Mouse (Mus musculus): ENCODE measurements around the gene Csnk1e.

Csnk1e gene

DNA sequence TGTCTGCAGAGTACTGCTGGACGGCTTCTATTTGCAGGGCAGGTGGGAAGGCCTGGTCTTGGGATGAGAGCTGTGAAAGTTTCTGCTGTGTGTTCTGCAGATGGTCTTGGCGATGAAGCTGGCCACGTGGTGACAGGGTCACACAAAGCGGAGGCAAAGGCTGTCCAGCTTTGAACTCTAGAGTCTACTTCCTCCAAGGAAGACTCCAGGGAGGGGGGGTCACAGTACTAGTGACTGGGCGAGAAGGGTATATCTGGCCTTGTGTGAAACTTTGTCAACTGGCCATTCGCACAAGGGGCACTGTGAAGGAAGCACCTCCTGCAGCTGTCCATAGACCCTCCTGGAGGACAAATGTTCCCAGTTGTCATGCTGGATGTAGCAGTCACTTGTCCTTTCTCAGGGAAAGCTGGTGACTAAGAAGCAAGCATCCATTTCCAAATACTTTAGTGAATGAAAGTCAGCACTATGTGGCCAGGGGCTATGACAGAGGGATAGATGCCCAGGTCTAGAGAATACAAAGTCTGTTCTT is 32.6 kb downstream of the Csnk1e start:
- DNase-seq (ENCODE audit: low read depth): no peak

DNA sequence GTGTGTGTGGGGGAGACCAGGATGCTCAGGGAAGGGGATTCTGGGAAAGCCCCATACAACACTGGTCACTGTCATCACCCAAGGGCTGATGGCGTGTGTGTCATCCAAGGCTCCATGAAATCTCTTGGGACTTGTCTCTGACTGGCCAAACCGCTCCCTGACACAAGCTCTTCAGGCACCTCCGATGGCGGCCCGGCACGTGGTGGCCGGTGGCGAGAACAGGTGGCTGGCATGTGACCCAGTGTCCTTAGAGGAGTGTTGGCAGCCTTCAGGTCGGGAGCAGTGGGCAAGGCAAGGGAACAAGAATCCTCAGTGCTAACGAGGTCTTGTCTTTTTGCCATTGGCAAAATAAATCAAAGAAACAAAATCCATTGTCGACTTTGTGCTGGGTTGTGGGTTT is 36.7 kb downstream of the Csnk1e start:
- DNase-seq (ENCODE audit: low read depth): no peak

DNA sequence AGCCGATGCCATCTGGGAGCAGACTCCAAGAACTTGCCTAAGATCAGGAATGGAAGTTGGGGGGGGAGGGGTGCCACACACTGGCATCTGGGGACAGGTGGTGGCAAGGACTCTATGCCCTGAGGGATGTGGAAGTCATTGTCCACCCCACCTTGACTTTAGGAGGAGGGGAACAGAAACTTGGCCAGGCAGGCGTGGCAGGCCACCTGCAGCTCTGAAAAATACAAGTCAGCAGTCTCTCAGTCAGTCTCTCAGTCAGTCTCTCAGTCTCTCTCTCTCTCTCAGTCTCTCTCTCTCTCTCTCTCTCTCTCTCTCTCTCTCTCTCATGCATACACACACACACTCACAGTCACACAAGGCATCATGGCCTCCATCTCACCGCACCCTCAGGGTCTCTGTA is 37.1 kb downstream of the Csnk1e start:
- DNase-seq (ENCODE audit: low read depth): no peak

DNA sequence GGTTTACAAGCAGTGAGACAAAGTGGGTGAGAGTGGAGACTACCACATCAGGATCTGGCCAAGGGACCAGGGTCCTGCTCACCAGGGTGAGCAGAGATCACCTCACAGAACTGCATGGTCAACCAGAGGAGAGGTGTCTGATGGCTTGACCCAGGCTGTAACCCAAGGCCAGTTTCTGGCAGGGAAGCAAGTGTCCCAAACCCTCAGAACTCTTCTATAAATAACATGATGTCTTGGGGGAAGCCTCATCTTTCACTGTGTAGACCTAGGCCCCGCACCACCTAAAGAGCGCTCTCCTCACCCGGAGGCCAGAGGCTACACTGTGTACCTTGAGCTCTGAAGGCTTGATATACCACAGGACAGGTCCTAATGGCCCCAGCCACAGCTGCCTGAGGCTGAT is 38.0 kb downstream of the Csnk1e start:
- no peak for DNase-seq (ENCODE audit: low read depth)

DNA sequence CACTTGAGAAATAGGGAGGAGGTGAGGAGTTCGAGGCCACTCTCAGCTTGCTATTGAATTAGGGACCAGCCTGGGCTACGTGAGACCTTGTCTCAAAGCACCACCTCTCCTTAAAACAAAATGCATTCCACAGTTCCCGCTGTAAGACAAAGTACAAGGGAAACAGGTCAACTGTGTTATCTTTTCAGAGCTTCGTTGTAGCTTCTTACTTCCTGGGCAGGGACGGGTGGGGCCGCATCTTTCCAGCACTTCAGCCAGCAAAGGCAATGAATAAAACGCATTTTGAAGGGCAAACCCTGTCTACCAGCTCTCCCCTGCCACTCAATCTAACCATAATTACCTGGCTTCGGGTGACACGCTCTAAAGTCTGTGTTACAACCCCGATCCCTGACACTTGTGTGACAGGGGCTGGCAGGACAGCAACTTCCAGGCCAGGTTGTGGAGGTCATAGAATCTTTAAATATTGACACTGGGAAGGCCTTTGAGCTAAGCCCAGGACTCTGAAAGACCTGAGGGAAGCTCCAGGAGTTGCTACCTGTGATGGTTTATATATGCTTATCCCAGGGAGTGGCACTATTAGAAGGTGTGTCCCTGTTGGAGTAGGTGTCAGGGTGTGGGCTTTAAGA is 38.8 kb downstream of the Csnk1e start:
- DNase-seq (ENCODE audit: low read depth): no peak

DNA sequence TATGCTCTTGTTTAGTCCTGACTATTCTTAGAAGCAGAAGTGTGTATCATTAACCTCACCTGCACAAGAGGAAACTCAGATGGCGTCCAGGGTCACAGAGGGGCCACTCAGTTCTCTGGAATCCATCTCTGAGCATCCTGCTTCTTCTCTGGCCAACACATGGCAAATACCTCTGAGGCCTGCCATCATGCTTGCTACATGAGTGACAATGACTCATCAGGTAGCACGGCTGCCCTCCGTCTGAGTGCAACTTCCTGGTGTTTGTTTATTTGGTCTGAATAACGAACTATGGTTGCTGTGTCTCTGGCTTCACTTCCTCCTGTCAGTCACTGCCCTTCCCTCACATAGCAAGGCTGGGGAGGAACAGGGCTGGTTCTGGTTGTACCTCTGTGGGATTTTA is 40.9 kb downstream of the Csnk1e start:
- peak; percentile 46 for DNase-seq (ENCODE audit: low read depth)

DNA sequence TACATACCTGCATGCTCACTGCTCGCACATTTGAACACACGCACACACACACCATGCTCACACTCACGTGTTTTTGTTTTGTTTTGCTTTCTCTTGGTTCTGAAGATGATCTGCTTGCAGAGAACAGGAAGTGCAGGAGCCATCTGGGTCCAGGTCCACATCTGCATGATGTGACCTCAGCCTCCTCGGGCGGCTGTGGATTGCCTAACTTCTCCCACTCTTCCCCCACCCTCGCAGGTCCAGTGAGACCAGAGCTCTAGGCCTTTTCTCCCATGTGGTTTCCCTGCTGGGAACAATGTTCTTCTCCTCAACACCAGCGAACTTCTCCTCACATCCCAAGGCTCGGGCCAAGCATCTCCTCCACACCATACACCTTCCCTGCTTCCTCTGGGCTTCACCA is 41.6 kb downstream of the Csnk1e start:
- no peak for DNase-seq (ENCODE audit: low read depth)

DNA sequence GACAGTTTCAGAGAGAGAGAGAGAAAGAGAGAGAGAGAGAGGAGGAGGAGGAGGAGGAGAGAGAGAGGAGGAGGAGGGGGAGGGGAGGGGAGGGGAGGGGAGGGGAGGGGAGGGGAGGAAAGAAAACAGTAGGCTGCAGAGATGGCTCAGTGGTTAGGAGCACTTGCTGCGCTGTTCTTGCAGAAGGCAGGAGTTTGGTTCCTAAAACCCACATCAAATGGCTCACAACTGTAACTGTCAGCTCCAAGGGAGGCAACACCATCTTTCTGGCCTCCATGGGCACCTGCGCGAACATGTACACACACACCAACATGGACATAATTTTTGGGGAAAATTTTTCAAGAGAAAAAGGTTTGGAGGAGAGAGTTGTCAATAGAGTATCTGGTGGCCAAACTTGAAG is 42.2 kb downstream of the Csnk1e start:
- no peak for DNase-seq (ENCODE audit: low read depth)

DNA sequence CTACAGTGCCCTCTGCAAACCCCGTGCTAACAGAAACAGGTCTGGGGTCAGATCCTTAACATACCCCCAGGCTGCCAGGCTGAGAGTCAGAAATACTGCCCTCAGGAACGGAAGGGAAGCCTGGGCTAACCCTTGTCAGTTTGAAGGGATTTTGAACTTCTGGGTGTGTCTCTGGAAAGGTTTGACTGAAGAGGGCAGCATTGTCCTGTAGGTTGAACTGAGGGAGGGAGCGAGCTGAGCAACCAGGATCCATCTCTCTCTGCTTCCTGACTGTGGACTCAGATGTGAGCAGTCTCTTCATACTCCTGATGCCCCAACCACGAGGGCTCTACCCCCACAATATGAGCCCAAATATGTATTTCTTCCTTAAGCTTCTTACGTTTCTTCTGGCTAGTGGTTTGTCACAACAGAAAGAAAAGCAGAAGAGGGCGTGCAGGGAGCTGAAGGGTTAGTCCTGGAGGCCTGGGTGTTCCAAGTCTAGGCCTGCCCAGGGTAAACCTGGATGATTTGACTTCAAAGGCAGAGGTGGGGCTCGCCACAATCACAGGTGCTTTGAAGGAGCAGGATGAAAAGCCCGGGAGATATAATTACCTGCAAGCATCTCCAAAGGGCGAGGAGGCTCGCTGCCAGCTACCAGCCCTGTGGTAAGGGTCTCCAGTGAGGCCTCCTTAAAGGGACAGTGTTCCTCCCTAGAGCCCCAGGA is 43.9 kb downstream of the Csnk1e start:
- no peak for DNase-seq (ENCODE audit: low read depth)

DNA sequence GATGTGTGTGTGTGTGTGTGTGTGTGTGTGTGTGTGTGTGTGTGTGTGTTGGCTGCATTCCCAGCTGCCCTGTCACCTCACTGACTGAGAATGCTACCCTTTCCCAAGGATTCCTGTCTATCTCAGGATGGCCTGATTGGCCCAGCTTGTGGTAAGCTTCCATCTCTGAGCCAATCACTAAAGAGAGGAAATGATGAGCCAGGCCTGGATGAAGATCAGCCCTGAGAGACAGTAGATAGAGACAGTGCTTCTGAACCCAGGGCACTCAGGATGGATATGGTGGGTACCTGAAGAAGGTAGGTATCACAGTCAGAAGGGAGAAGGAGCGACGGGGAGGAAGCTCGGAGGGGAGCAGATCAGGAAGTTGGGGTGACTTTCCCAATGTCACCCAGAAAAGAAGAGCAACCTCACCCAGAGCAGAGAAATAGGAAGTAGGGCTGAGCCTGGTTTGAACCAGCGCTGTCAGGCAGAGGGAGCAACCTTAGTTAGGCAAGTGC is 46.2 kb downstream of the Csnk1e start:
- DNase-seq (ENCODE audit: low read depth): peak; percentile 41

DNA sequence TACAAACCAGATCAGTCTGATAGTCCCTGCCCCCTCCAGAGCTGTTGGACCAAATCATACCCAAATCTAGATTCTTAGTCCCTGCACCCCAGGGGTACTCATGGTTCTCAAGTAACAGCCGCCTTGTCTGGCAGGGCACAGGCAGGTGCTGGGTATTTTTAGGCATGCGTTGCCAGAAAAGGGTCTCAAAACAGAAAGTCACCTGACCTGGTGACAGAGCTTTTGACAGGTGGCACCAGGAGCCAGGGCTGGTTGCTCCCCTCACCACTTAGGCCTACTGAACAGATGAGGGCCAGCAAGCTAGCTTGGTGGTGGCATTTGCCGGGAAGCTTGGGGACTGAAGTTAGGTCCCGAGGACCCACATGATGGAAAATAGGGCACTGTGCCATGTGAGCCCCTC is 48.8 kb downstream of the Csnk1e start:
- DNase-seq (ENCODE audit: low read depth): no peak

DNA sequence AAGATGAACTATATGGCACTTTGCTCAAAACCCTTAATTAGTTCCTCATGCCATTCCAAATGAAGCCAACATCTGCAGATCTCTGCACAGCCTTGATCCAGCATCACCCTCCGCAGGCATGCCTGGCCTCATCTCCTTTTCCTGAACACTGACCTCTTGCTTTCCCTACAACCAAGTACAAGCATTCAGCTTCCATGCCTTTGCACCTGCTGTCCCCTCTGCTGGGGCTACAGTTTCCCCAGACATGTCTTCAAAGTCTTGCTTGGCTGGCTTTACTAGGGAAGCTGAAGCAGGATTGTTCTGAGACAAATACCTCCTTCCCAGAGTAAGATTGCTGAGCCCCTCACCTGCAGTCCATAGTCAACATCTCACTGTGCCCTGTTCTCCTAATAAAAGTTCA is 51.1 kb downstream of the Csnk1e start:
- DNase-seq (ENCODE audit: low read depth): no peak

DNA sequence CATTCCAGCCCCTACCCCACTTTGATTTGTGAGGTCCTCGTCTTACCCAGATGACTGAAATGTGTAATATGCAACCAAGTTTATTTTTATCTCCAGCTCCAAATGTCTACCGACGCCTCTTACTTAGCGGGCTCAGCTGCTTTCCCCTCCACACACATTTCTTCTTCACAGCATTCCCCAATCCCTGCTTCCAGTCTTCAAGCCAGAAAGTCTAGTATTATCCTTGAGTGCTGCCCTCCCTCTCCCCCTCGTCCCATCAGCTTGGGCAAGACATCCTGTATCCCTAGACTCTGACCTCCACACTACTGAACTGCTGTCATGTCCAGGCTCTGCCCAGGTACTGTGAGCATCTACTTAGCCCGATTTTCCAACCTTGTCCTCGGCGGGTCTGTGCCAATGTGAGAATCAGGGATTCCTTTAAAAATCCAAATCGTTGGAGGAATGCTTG is 51.6 kb downstream of the Csnk1e start:
- DNase-seq (ENCODE audit: low read depth): peak; percentile 37

DNA sequence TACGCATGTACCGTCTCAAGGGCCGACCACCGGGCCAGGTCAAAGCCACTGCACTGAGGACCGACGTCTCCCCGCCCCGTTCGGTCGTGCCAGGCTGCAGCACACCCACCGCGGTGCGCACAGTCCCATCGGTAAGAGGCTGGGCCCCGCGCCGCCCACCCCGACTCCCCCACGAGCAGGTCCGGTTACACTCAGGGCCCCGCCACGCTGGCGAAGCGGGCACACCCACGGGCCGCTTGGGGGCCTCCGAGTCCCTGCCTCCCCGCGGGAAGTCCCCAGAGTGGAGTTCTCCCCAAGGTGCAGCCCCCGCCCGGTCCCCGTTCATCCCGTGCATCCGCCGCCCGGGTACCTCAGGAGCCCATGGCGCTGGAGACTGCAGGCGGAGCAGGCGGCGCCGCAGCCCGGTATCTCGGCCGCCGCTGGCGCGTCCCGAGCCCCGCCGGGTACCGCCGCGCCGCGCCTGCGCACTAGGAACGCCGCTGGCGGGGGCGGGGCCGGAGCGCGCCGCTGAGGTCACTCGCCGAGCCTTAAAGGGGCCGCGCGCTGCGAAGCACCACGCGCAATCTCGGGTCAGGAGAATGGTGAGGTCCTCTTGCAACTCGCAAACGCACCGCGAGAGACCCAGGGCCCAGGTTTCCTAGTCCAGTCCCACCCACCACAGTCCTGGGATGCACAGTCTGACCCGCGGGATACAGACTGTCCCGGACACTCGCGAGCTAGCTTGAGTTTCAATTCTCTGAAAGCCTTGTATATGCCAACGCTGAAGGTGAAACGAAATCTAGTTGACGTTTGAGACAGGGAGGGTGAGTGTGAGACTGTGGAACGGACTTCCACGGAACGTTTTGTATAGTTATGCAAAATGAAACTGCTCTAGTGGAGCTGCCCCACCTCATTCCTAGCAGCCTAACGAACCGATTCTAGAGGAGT is 52.3 kb downstream of the Csnk1e start, which contains the start of gene Tmem184b:
Gene Tmem184b (minus strand): TSS at position 734 of the 927 bp plus-strand sequence.
- DNase-seq (ENCODE audit: low read depth): peak; percentile 91

DNA sequence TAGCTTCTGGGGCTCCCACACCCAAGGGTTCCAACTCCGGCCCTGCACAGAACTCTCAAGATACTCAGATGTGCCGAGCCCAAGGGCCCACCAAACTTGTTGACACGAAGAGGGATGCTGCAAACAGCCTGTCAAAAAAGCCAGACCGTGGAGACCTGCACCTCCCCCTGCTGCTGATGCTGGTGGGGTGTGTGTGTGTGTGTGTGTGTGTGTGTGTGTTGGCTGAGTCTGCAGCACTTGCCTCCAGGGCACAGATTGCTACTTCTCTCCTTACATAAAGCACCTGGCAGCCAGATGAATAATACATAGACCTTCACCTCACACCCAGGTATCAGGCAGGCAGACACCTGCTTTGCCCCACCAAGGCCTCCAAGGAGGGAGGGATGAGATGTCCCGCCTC is 53.2 kb downstream of the Csnk1e start:
- peak; percentile 63 for DNase-seq (ENCODE audit: low read depth)

DNA sequence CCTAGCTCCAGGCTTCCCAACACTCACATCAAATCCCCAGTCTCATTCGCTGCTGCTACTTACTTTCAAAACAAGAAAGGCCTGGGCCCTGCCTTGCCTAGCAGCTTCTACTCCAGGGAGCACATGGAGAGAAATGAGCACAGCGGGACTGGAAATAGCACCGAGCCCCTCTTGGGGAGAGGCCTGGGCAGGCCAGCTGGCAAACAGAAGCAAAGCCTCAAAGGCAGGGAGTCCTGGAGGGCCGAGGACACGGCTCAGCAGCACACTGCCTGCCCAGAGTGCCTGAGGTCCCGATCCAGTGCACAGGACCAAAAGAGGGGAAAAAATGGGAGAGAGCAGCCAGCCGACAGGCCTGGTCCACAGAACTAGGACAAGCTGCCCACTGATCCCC is 54.4 kb downstream of the Csnk1e start:
- DNase-seq (ENCODE audit: low read depth): no peak

DNA sequence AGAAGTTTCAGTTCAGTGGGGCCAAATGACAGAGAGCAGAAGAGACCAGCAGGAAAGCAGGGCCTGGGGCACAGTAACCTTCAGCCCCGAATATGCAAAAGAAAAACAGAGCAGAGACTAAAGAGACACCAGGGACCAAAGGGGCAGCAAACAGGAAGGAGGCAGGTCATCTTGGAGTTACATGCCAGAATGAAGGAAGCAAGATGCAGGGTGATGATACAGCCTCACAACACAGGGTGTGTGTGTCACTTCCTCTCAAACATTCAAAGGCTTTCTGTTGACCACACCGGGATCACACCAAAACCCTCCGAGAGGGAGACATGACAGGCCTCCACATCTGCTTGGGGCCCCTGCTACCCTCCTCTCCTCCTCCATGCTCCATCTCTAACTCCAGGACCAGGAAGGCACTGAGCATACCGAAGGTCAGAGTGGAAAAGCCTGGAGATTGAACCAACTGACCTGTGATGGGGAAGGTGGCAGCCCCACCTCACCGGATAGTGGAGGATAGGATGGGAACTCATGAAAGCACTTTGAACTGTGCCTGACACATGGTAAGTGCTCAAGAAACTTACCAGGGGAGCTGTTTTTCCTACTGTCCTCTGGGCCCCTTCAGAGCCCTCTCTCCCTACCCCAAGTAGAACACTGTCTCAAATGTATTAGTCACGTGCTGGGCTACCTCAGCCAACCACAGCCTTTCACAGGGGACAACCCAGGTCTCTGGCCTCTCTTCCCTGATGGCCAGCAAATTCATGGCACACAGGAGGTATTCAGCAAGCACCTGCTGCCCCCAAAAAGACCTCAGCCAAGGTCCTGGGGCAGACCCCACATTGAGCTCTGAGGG is 55.0 kb downstream of the Csnk1e start:
- DNase-seq (ENCODE audit: low read depth): no peak

DNA sequence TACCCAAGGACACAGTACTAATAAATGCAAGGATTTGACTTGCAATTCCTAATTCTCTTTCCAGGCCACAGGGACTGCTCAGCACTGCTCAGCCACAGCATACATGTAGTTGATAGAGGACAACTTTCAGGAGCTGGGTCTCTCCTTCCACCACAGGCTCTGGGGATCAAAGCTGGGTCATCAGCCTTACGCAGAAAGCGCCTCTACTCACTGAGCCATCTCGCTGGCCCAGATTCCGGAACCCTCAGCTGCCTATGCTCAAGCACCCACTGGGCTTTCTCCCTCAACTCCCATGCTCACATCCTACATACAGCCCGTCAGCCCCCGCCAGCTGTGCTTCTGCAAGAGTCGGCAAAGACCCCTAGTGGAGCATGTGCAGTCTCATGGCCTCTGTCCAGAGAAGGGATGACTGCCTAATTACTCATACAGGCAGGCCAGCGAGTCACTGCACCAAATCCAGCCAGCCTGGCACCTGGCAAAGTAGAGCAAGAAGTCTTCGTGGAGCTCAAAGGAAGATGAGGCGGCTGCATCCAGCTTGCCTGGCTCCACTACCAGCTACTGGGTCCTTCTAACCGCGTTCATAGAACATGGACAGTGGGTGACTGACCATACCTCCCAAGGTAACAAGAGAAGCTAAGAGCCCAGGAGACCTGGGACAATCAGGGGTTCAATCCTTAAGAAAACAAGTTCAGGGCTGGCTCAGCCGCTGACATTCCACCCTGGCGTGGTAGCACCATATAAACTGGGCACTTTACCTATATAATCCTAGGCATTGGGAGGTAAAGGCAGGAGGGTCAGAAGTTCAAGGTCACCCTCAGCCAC is 55.9 kb downstream of the Csnk1e start:
- peak; percentile 55 for DNase-seq (ENCODE audit: low read depth)

DNA sequence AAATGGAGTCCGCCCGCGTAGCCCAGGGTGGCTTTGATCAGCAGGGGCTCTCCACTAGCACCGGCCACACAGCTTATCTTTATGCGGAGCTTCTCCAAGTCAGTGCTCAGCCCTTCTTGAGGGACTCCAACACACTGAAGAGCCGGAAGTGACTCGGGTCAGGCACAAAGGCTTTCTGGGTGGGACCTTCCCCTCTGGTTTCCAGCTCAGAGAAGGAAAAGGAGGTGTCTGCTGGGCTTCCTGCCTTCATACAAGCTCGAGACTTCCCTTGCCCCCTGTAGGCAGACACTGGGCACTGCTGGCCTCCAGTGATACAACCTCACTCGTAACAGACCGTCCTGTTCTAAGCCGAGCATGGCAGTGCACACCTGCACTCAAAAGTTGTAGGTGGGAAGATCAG is 58.6 kb downstream of the Csnk1e start:
- DNase-seq (ENCODE audit: low read depth): no peak

DNA sequence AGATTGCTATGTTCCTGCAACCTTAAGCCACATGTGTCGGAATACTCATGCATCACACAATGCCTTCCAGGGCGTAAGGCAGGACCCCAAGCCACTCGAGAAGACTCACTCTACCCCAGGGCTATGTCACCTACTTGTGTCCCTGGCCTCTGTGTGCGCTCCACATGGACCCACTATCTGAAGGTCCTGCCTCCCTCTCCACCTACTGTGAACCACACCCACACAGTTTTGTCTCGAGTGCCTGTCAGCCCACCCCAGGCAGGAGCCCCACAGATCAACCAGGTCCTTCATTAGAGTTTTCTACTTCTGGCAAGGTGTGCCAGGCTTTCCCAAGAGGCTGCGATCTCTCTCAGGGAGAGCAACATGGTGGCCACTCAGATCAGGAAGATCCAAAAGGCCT is 60.1 kb downstream of the Csnk1e start:
- DNase-seq (ENCODE audit: low read depth): no peak

DNA sequence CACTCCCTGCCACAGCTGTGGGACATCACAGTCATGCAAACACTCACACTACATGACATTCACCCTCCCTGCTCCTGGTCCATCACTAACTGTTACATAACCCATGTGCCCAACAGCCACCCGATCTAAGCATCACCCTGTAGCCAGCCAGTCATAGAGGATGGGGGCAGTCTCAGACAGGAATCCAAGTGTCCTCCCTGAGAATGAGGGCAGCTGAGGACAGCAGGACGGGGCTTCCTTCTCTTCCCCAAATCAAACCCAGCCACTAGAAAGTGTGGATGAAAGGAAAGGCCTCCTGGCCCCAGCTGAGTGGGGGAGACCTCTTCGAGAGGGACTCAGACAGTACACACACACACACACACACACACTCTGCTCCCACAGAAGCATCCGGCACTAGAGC is 60.5 kb downstream of the Csnk1e start:
- DNase-seq (ENCODE audit: low read depth): no peak

All from NIH3T3 (cell line).